Mouse (Mus musculus) olfactory bulb, adult 2 months (tissue): Measurements from ENCODE around the gene Hnmt.
"Not testable (repeated sequence)": the region's sequence is repeated elsewhere in the genome, so short reads cannot be mapped to it uniquely, and the experiment has no call there.

Source experiments
- CTCF ChIP-seq: fragments of 200-500 bp; IDR thresholded peaks from 2 replicates; pipeline ENCODE4 v1.5.1; 2012; ENCODE audit warnings: low read depth, mild to moderate bottlenecking, low read length, moderate library complexity; ENCODE audit not compliant: insufficient read depth
- POLR2A ChIP-seq: fragments of 200-500 bp; IDR thresholded peaks from 2 replicates; pipeline ENCODE4 v1.6.1; 2012; ENCODE audit warnings: mild to moderate bottlenecking, low read depth, low read length, moderate library complexity; ENCODE audit not compliant: insufficient read depth

DNA sequence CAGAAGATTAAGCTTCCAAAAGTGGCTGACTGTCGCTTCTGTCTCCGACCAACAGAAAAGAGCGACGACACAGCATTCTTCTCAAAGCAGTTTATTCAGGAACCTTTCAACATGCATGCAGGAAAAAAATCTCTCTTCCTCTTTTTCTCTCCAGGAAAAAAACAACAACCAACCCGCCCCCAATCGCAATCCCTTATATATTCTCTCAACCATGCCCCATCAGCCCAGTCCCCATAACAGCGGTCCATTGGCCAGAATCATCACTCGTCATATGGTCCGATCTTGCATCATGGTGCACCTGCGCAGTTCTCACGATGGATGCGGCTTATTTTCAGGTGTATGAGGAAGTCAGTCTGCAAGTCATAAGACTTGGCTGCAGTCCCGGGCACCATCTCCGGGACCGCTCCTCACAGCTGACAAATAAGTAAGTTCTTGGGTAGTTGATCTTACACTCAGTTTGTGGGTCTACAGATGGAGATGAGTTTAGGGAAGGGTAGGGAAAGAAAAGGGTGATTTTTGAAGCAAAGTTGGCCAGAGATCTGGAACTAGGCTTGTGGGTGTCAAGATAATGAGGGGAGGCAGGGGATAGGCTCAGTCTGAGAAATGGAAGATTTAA is 88.4 kb downstream of the Hnmt start:
- not testable (repeated sequence) for TF ChIP-seq CTCF, POLR2A
